Mouse (Mus musculus) neural tube, embryonic 11.5 days (tissue): ENCODE measurements at regions not wholly inside any gene's neighbourhood (a gene's known extent, or its start where the extent isn't known, plus 50 kb on each side); places are given as distances from the start of the nearest gene placed in this dataset.

Experiments
- ATAC-seq: fragments of 200-750 bp; cut with Nextera tagmentation; 2 replicates; pipeline ENCODE4 v1.8.0; 2017; ENCODE audit warnings: moderate number of reproducible peaks, mild to moderate bottlenecking, moderate TSS enrichment, moderate library complexity; ENCODE audit not compliant: insufficient read depth, low FRiP score, low TSS enrichment
- DNase-seq: peaks from one replicate; pipeline ENCODE4 v3.0.0-alpha.2; 2015; ENCODE audit warnings: low spot score
- H3K27ac ChIP-seq: fragments of 300-500 bp; sonication (generic); 2 replicates; pipeline ENCODE4 v1.5.1; 2014; ENCODE audit warnings: low read depth, mild to moderate bottlenecking, low read length
- H3K27me3 ChIP-seq: fragments of 300-500 bp; sonication (generic); 2 replicates; pipeline ENCODE4 v1.6.1; 2014; ENCODE audit warnings: mild to moderate bottlenecking, low read length, mixed read lengths; ENCODE audit not compliant: control insufficient read depth, insufficient read depth
- H3K36me3 ChIP-seq: fragments of 300-500 bp; sonication (generic); 2 replicates; pipeline ENCODE4 v1.6.1; 2014; ENCODE audit warnings: mild to moderate bottlenecking, low read length, moderate library complexity, mixed read lengths; ENCODE audit not compliant: control insufficient read depth, insufficient read depth
- H3K4me1 ChIP-seq: fragments of 300-500 bp; sonication (generic); 2 replicates; pipeline ENCODE4 v1.6.1; 2014; ENCODE audit warnings: low read length, mixed read lengths; ENCODE audit not compliant: control insufficient read depth, insufficient read depth
- H3K4me2 ChIP-seq: fragments of 300-500 bp; sonication (generic); 2 replicates; pipeline ENCODE4 v1.6.1; 2014; ENCODE audit warnings: low read depth, mild to moderate bottlenecking, moderate library complexity
- H3K4me3 ChIP-seq: fragments of 300-500 bp; sonication (generic); 2 replicates; pipeline ENCODE4 v1.5.1; 2014; ENCODE audit warnings: low read depth, low read length
- H3K9ac ChIP-seq: fragments of 300-500 bp; sonication (generic); 2 replicates; pipeline ENCODE4 v1.6.1; 2014; ENCODE audit warnings: mild to moderate bottlenecking, low read length
- H3K9me3 ChIP-seq: fragments of 300-500 bp; sonication (generic); 2 replicates; pipeline ENCODE4 v1.6.1; 2016; ENCODE audit warnings: low read length; ENCODE audit not compliant: control insufficient read depth
- WGBS: fragments of 180-500 bp; shearing (Covaris S2); extraction: QIAGEN DNeasy Blood & Tissue Kit; methylation state at CpG from one replicate; pipeline ENCODE4 v1.1.7; 2014; 5-methylcytosine and 5-hydroxymethylcytosine counted together

DNA sequence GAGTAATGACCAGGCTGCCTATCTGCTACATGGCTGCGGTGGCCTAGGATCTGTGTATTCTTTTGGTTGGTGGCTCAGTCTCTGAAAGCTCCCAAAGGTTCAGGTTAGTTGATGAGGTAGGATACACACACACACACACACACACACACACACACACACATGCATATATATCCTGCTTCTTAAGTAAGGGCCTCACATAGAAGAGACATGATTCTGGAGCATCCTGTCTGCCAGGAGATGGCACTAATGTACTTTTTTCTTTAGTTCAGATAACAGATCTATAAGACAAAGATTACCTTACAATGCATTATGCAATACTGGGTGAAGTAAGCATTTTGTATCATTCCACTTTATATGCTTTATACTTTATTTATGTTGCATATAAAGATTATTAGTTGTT lies 149.8 kb downstream of the Ankrd7 start:
- ATAC-seq, result 0 out of 2 replicates have a peak, but pooled peaks have one; percentile 8
- no peak for DNase-seq
- Histone ChIP-seq H3K36me3 (no peaks in the 10 kb centered on the region), H3K27ac (no peak overlapping the region), H3K9ac (no peak overlapping the region), H3K4me3 (no peak overlapping the region), H3K4me2 (no peak overlapping the region), H3K9me3 (no peaks in the 10 kb centered on the region), H3K4me1 (no peaks in the 10 kb centered on the region), H3K27me3 (no peaks in the 10 kb centered on the region)
- 90% methylated on average over 1 of the region's 1 CpGs for WGBS

DNA sequence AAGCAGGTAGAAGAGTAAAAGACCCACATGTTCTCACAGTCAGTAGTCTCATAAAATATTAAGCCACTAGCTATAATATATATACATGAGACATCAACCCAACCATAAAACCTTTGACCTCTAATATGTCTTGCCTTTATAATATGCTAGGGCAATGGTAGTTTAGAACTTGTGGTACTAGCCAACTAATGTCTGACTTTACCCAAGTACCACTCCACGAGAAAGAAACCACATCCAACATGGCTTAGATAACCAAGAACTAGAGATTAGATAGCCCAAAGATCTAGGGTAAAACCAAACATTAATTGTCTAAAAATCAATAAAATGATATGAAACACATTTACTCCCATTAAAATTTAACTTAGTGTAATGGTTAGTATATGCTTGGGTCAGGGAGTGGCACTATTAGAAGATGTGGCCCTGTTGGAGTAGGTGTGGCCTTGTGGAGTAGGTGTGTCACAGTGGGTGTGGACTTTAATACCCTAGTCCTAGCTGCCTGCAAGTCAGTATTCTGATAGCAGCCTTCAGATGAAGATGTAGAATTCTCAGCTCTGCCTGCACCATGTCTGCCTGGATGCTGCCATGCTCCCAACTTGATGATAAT lies 152.2 kb downstream of the Ankrd7 start:
- Histone ChIP-seq H3K9me3 (no peaks in the 10 kb centered on the region), H3K4me1 (no peaks in the 10 kb centered on the region), H3K4me3 (no peak overlapping the region), H3K36me3 (no peaks in the 10 kb centered on the region), H3K27me3 (no peaks in the 10 kb centered on the region), H3K27ac (no peak overlapping the region), H3K9ac (no peak overlapping the region), H3K4me2 (no peak overlapping the region)
- ATAC-seq (no peak), DNase-seq (no peak)
- WGBS, result 82% methylated on average over 1 of the region's 1 CpGs

DNA sequence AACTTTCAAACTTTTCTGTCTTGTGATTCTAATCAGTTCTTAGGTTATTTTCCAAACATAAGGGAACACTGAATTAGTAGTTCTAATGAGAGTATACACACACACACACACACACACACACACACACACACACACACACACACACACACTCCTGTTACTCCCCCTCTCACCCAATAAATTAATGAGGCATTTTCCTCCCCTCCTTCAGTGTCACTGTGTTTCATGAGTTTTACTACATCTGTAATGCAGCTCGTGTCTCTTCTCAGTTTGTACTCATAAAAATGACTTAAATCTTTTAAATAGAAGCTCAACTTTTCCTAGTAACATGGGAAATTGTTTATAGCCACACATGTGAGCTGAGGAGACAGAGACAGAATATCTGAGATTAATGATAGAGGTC lies 168.2 kb downstream of the Ankrd7 start:
- no peaks in the 10 kb centered on the region for H3K36me3 ChIP-seq
- no peak overlapping the region for H3K9ac ChIP-seq
- no peaks in the 10 kb centered on the region for H3K27me3 ChIP-seq

More for the DNA sequence above, 168.2 kb downstream of the Ankrd7 start:
- Histone ChIP-seq H3K4me1 (no peaks in the 10 kb centered on the region), H3K9me3 (no peaks in the 10 kb centered on the region), H3K4me3 (no peak overlapping the region), H3K27ac (no peak overlapping the region), H3K4me2 (no peak overlapping the region)
- ATAC-seq, result no peak
- DNase-seq, result no peak
- 60% methylated on average over 1 of the region's 1 CpGs for WGBS
